Mouse (Mus musculus): ENCODE results near the gene Usp16.

DNA sequence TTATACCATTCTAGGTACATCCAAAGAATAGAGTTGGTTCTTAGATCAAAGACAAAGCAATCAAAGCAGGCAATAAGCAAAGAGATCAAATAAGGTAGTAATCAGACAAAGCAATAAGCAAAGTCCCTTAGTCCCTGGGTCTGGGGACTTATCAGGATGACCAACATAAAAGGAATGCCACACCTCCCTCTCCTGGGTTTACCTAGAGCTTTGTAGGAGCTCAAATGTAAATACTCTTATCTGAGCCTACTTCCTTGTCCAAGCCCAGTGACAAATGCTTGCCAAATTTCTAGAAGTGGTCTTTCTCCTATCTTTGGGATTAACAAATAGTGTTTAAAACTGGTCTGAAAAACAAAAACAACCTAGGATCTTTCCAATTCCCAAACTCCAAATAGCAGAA lies 11.3 kb upstream of the Usp16 start:
- TF ChIP-seq GATA1 (IDR thresholded peaks at IDR 0.05; ENCODE audit: borderline replicate concordance, low read length) (no peak), FLI1 (IDR thresholded peaks at IDR 0.05; ENCODE audit: low read length) (no peak)

Data from megakaryocyte, embryonic 14.5 days (primary cell).